Mouse (Mus musculus): ENCODE results near the gene Trex2. TPM values are rescaled to one million over a fixed set of nuclear protein-coding genes. Genes with fewer than 3 reads are reported as not detected.

Trex2 gene
- total and polyA plus RNA-seq, 3 experiments: not detected

- no peak overlapping the region for H3K9ac ChIP-seq (ENCODE audit: control insufficient read depth, low read depth, low read length, poor library complexity, severe bottlenecking)
- H3K4me1 ChIP-seq (ENCODE audit: control insufficient read depth in 1 of 2, insufficient read depth in 2 of 2, low read length in 2 of 2): no peaks in the 10 kb centered on the region
- no peaks in the 10 kb centered on the region for H3K27me3 ChIP-seq (ENCODE audit: control insufficient read depth in 1 of 2, insufficient read depth in 2 of 2, low read length in 2 of 2)
- H3K79me2 ChIP-seq (ENCODE audit: control insufficient read depth, insufficient read depth, low read length, poor library complexity): no peaks in the 10 kb centered on the region
- H3K36me3 ChIP-seq (ENCODE audit: control insufficient read depth in 1 of 2, insufficient read depth in 2 of 2, low read length in 2 of 2): no peaks in the 10 kb centered on the region
- no peak for DNase-seq (ENCODE audit: low read depth, low spot score)
- no peaks in the 10 kb centered on the region for H3K9me3 ChIP-seq (replicated peaks; ENCODE audit: insufficient read depth, low read length)
- TF ChIP-seq HCFC1 (IDR thresholded peaks at IDR 0.05; ENCODE audit: low read depth, low read length): no peak
- no peak for TF ChIP-seq JUND (IDR thresholded peaks at IDR 0.05; ENCODE audit: low read depth, low read length)
- no peak for TF ChIP-seq ZC3H11A (IDR thresholded peaks at IDR 0.05; ENCODE audit: low read depth, low read length)
- no peak for TF ChIP-seq POLR2A (IDR thresholded peaks at IDR 0.05; ENCODE audit: control insufficient read depth in 1 of 2, insufficient read depth in 1 of 2, low read depth in 1 of 2, low read length in 2 of 2, poor library complexity in 1 of 2)
- no peak for TF ChIP-seq RAD21 (IDR thresholded peaks at IDR 0.05; ENCODE audit: low read depth, low read length)
- TF ChIP-seq ZMIZ1 (IDR thresholded peaks at IDR 0.05; ENCODE audit: low read depth, low read length): no peak
- no peak for TF ChIP-seq NELFE (IDR thresholded peaks at IDR 0.05; ENCODE audit: low read depth, low read length)
- TF ChIP-seq TAL1 (IDR thresholded peaks at IDR 0.05; ENCODE audit: low read length): no peak
- TF ChIP-seq MYB (IDR thresholded peaks at IDR 0.05; ENCODE audit: low read depth, low read length): no peak
- TF ChIP-seq CTCF (IDR thresholded peaks at IDR 0.05 in 2 of 3, conservative IDR thresholded peaks at IDR 0.05 in 1 of 3; ENCODE audit: control insufficient read depth in 1 of 3, insufficient read depth in 1 of 3, low read depth in 2 of 3, low read length in 3 of 3, poor library complexity in 1 of 3, severe bottlenecking in 1 of 3): no peak
- no peak for TF ChIP-seq BHLHE40 (IDR thresholded peaks at IDR 0.05; ENCODE audit: borderline replicate concordance, low read depth, low read length)
- TF ChIP-seq TBP (IDR thresholded peaks at IDR 0.05; ENCODE audit: low read depth, low read length): no peak
- no peak for TF ChIP-seq RCOR1 (IDR thresholded peaks at IDR 0.05; ENCODE audit: low read depth, low read length)
- no peak for TF ChIP-seq SMC3 (IDR thresholded peaks at IDR 0.05; ENCODE audit: low read depth, low read length)
- TF ChIP-seq ZKSCAN1 (IDR thresholded peaks at IDR 0.05; ENCODE audit: low read depth, low read length): no peak
- no peak overlapping the region for H3K27ac ChIP-seq (ENCODE audit: control insufficient read depth, low read depth, low read length)
- no peak overlapping the region for H3K4me3 ChIP-seq (ENCODE audit: control insufficient read depth in 1 of 2, insufficient read depth in 1 of 2, low read depth in 2 of 2, low read length in 2 of 2)
Measured at GRCm38 (mm10) chrX:73391481-73391880, 43.7 kb downstream of the Trex2 start.

GRCm38 (mm10) chrX:73384924-73385323 lies 50.2 kb downstream of the Trex2 start:
- no peaks in the 10 kb centered on the region for H3K4me1 ChIP-seq (ENCODE audit: control insufficient read depth in 1 of 2, insufficient read depth in 2 of 2, low read length in 2 of 2)
- no peak overlapping the region for H3K27ac ChIP-seq (ENCODE audit: control insufficient read depth, low read depth, low read length)
- H3K79me2 ChIP-seq (ENCODE audit: control insufficient read depth, insufficient read depth, low read length, poor library complexity): no peaks in the 10 kb centered on the region
- DNase-seq (ENCODE audit: low read depth, low spot score): no peak
- no peak for TF ChIP-seq ETS1 (IDR thresholded peaks at IDR 0.05; ENCODE audit: low read depth, low read length)
- no peak for TF ChIP-seq BHLHE40 (IDR thresholded peaks at IDR 0.05; ENCODE audit: borderline replicate concordance, low read depth, low read length)
- TF ChIP-seq RCOR1 (IDR thresholded peaks at IDR 0.05; ENCODE audit: low read depth, low read length): no peak
- no peak for TF ChIP-seq RAD21 (IDR thresholded peaks at IDR 0.05; ENCODE audit: low read depth, low read length)
- no peak for TF ChIP-seq MYC (IDR thresholded peaks at IDR 0.05; ENCODE audit: low read depth, low read length)
- TF ChIP-seq MAFK (IDR thresholded peaks at IDR 0.05; ENCODE audit: borderline replicate concordance, low read depth, low read length): no peak
- TF ChIP-seq GATA1 (IDR thresholded peaks at IDR 0.05; ENCODE audit: low read depth, low read length): no peak
- TF ChIP-seq CHD1 (IDR thresholded peaks at IDR 0.05; ENCODE audit: low read depth, low read length): no peak
- no peak for TF ChIP-seq ELF1 (IDR thresholded peaks at IDR 0.05; ENCODE audit: low read depth, low read length)
- no peak for TF ChIP-seq GABPA (IDR thresholded peaks at IDR 0.05; ENCODE audit: low read depth, low read length)
- TF ChIP-seq ZNF384 (IDR thresholded peaks at IDR 0.05; ENCODE audit: low read depth, low read length): no peak
- TF ChIP-seq UBTF (IDR thresholded peaks at IDR 0.05; ENCODE audit: borderline replicate concordance, insufficient read depth, low read depth, low read length): no peak
- no peak for TF ChIP-seq TBP (IDR thresholded peaks at IDR 0.05; ENCODE audit: low read depth, low read length)
- no peak for TF ChIP-seq CHD2 (IDR thresholded peaks at IDR 0.05; ENCODE audit: low read length)
- no peak for TF ChIP-seq NELFE (IDR thresholded peaks at IDR 0.05; ENCODE audit: low read depth, low read length)
- no peak for TF ChIP-seq E2F4 (IDR thresholded peaks at IDR 0.05; ENCODE audit: borderline replicate concordance, low read depth, low read length)
- no peak for TF ChIP-seq TCF12 (IDR thresholded peaks at IDR 0.05; ENCODE audit: low read depth, low read length)
- no peak for TF ChIP-seq SIN3A (IDR thresholded peaks at IDR 0.05; ENCODE audit: low read length)
- H3K27me3 ChIP-seq (ENCODE audit: control insufficient read depth in 1 of 2, insufficient read depth in 2 of 2, low read length in 2 of 2): no peaks in the 10 kb centered on the region
- no peak overlapping the region for H3K9ac ChIP-seq (ENCODE audit: control insufficient read depth, low read depth, low read length, poor library complexity, severe bottlenecking)
- no peaks in the 10 kb centered on the region for H3K9me3 ChIP-seq (replicated peaks; ENCODE audit: insufficient read depth, low read length)
- H3K4me3 ChIP-seq (ENCODE audit: control insufficient read depth in 1 of 2, insufficient read depth in 1 of 2, low read depth in 2 of 2, low read length in 2 of 2): no peak overlapping the region
- H3K36me3 ChIP-seq (ENCODE audit: control insufficient read depth in 1 of 2, insufficient read depth in 2 of 2, low read length in 2 of 2): no peaks in the 10 kb centered on the region
